Mouse (Mus musculus) erythroblast, embryonic 14.5 days (primary cell): ENCODE measurements around the gene Sox5. TPM values are rescaled to one million over a fixed set of nuclear protein-coding genes. Genes with fewer than 3 reads are reported as not detected.

ENCODE experiments used
- H3K27me3 ChIP-seq: 2 replicates; pipeline ENCODE4 v1.6.1; 2012; ENCODE audit warnings: inconsistent platforms; ENCODE audit not compliant: control insufficient read depth
- H3K36me3 ChIP-seq: 2 replicates; pipeline ENCODE4 v1.6.1; 2012; ENCODE audit warnings: mild to moderate bottlenecking, inconsistent platforms; ENCODE audit not compliant: control insufficient read depth
- H3K4me1 ChIP-seq: 2 replicates; pipeline ENCODE4 v1.6.1; 2012; ENCODE audit warnings: inconsistent platforms; ENCODE audit not compliant: control insufficient read depth
- H3K4me3 ChIP-seq: replicated peaks from 2 replicates; pipeline ENCODE3; 2012; ENCODE audit warnings: moderate library complexity, mild to moderate bottlenecking, inconsistent platforms
- H3K9me3 ChIP-seq: 2 replicates; pipeline ENCODE4 v1.6.1; 2012; ENCODE audit warnings: low read length, inconsistent platforms, mixed read lengths; ENCODE audit not compliant: control insufficient read depth
- GATA1 ChIP-seq: IDR thresholded peaks from 2 replicates; pipeline ENCODE4 v1.6.1; 2012; ENCODE audit warnings: low read length, inconsistent platforms, mixed read lengths
- TAL1 ChIP-seq: IDR thresholded peaks from 3 replicates; pipeline ENCODE4 v1.6.1; 2012; ENCODE audit warnings: low read length, inconsistent platforms, mixed read lengths
- polyA plus RNA-seq: library from polyadenylated mRNA; stranded (reverse); fragments of >175 nt; gene quantifications from 2 replicates; pipeline ENCODE4 v1.2.3, GENCODE M21; 2012

Sox5 gene
- polyA plus RNA-seq, 1 experiment: not detected

- H3K9me3 ChIP-seq: no peaks in the 10 kb centered on the region
- H3K4me1 ChIP-seq: no peaks in the 10 kb centered on the region
- no peaks in the 10 kb centered on the region for H3K27me3 ChIP-seq
- no peak for TF ChIP-seq GATA1
- no peak for TF ChIP-seq TAL1
- H3K36me3 ChIP-seq: no peaks in the 10 kb centered on the region
- no peak overlapping the region for H3K4me3 ChIP-seq
Measured at GRCm38 (mm10) chr6:144659115-144660108, 122.4 kb downstream of the Sox5 start.

- Histone ChIP-seq H3K4me3 (no peak overlapping the region), H3K27me3 (no peaks in the 10 kb centered on the region), H3K9me3 (no peaks in the 10 kb centered on the region), H3K36me3 (no peaks in the 10 kb centered on the region), H3K4me1 (no peaks in the 10 kb centered on the region)
- TF ChIP-seq GATA1 (no peak), TAL1 (no peak)
Measured at GRCm38 (mm10) chr6:144652876-144653275, 128.9 kb downstream of the Sox5 start.

- Histone ChIP-seq H3K36me3 (no peaks in the 10 kb centered on the region), H3K4me3 (no peak overlapping the region), H3K4me1 (no peaks in the 10 kb centered on the region), H3K27me3 (no peaks in the 10 kb centered on the region), H3K9me3 (no peaks in the 10 kb centered on the region)
- TF ChIP-seq TAL1: no peak
- TF ChIP-seq GATA1: no peak
Measured at GRCm38 (mm10) chr6:144648896-144649295, 132.9 kb downstream of the Sox5 start.

GRCm38 (mm10) chr6:144648124-144648591 is 133.6 kb downstream of the Sox5 start:
- TF ChIP-seq GATA1: no peak
- no peak for TF ChIP-seq TAL1

GRCm38 (mm10) chr6:144646331-144646730 is 135.4 kb downstream of the Sox5 start:
- Histone ChIP-seq H3K4me3 (no peak overlapping the region), H3K36me3 (no peaks in the 10 kb centered on the region), H3K4me1 (no peaks in the 10 kb centered on the region), H3K9me3 (no peaks in the 10 kb centered on the region), H3K27me3 (no peaks in the 10 kb centered on the region)
- no peak for TF ChIP-seq TAL1
- no peak for TF ChIP-seq GATA1

More at GRCm38 (mm10) chr6:144648124-144648591, 133.6 kb downstream of the Sox5 start:
- Histone ChIP-seq H3K36me3 (no peaks in the 10 kb centered on the region), H3K4me1 (no peaks in the 10 kb centered on the region), H3K4me3 (no peak overlapping the region), H3K27me3 (no peaks in the 10 kb centered on the region), H3K9me3 (no peaks in the 10 kb centered on the region)

- no peaks in the 10 kb centered on the region for H3K36me3 ChIP-seq
- TF ChIP-seq GATA1 (no peak), TAL1 (no peak)
- no peak overlapping the region for H3K4me3 ChIP-seq
- no peaks in the 10 kb centered on the region for H3K27me3 ChIP-seq
- no peaks in the 10 kb centered on the region for H3K9me3 ChIP-seq
- H3K4me1 ChIP-seq: no peaks in the 10 kb centered on the region
Measured at GRCm38 (mm10) chr6:144645796-144646195, 136.0 kb downstream of the Sox5 start.

- H3K9me3 ChIP-seq: no peaks in the 10 kb centered on the region
- no peaks in the 10 kb centered on the region for H3K4me1 ChIP-seq
- no peak for TF ChIP-seq TAL1
- H3K4me3 ChIP-seq: no peak overlapping the region
- no peaks in the 10 kb centered on the region for H3K27me3 ChIP-seq
- no peaks in the 10 kb centered on the region for H3K36me3 ChIP-seq
Measured at GRCm38 (mm10) chr6:144644711-144645110, 137.1 kb downstream of the Sox5 start.

- Histone ChIP-seq H3K4me1 (no peaks in the 10 kb centered on the region), H3K4me3 (no peak overlapping the region), H3K36me3 (no peaks in the 10 kb centered on the region), H3K27me3 (no peaks in the 10 kb centered on the region), H3K9me3 (no peaks in the 10 kb centered on the region)
- TF ChIP-seq TAL1 (no peak), GATA1 (no peak)
Measured at GRCm38 (mm10) chr6:144643601-144644000, 138.2 kb downstream of the Sox5 start.

- no peaks in the 10 kb centered on the region for H3K27me3 ChIP-seq
- no peaks in the 10 kb centered on the region for H3K36me3 ChIP-seq
- TF ChIP-seq TAL1: no peak
- no peak for TF ChIP-seq GATA1
- H3K4me1 ChIP-seq: no peaks in the 10 kb centered on the region
- no peak overlapping the region for H3K4me3 ChIP-seq
- no peaks in the 10 kb centered on the region for H3K9me3 ChIP-seq
Measured at GRCm38 (mm10) chr6:144641888-144642287, 139.9 kb downstream of the Sox5 start.

GRCm38 (mm10) chr6:144640591-144640990 is 141.2 kb downstream of the Sox5 start:
- no peaks in the 10 kb centered on the region for H3K36me3 ChIP-seq
- TF ChIP-seq GATA1 (no peak), TAL1 (no peak)
- no peak overlapping the region for H3K4me3 ChIP-seq
- no peaks in the 10 kb centered on the region for H3K4me1 ChIP-seq
- H3K9me3 ChIP-seq: no peaks in the 10 kb centered on the region
- H3K27me3 ChIP-seq: no peaks in the 10 kb centered on the region
